Mouse (Mus musculus): ENCODE measurements around the gene Cd81. TPM values are rescaled to one million over a fixed set of nuclear protein-coding genes. Genes with fewer than 3 reads are reported as not detected.

Gene Cd81
- polyA plus RNA-seq, 1 experiment from 2014 or later, result 411 TPM

- WGBS, result 17% methylated on average over 1 of the region's 1 CpGs
- no peaks in the 10 kb centered on the region for H3K36me3 ChIP-seq
- H3K4me1 ChIP-seq (replicated peaks), result peaks cover 9% of the 10 kb centered on the region; the same call in 1 of the 2 replicates
- no peak for ATAC-seq
- no peak overlapping the region for H3K4me3 ChIP-seq (replicated peaks)
- H3K9me3 ChIP-seq, result no peaks in the 10 kb centered on the region
- no peak overlapping the region for H3K9ac ChIP-seq
- H3K27ac ChIP-seq, result no peak overlapping the region
- peaks cover 20% of the 10 kb centered on the region for H3K27me3 ChIP-seq (replicated peaks)
- no peak overlapping the region for H3K4me2 ChIP-seq (replicated peaks)
These were observed 59.9 kb downstream of the Cd81 start for GRCm38 (mm10) chr7:143112395-143112794.

GRCm38 (mm10) chr7:143114773-143115172 lies 62.2 kb downstream of the Cd81 start:
- H3K9ac ChIP-seq, result no peak overlapping the region
- H3K4me1 ChIP-seq (replicated peaks), result peaks cover 11% of the 10 kb centered on the region; the same call in 1 of the 2 replicates
- H3K27me3 ChIP-seq (replicated peaks), result no peaks in the 10 kb centered on the region
- H3K36me3 ChIP-seq, result no peaks in the 10 kb centered on the region
- H3K4me2 ChIP-seq (replicated peaks), result no peak overlapping the region
- H3K9me3 ChIP-seq, result no peaks in the 10 kb centered on the region
- H3K4me3 ChIP-seq (replicated peaks), result no peak overlapping the region
- H3K27ac ChIP-seq, result no peak overlapping the region
- ATAC-seq, result no peak

GRCm38 (mm10) chr7:143116521-143116920 lies 64.0 kb downstream of the Cd81 start:
- H3K27ac ChIP-seq, result no peak overlapping the region
- no peak for ATAC-seq
- H3K4me2 ChIP-seq (replicated peaks), result no peak overlapping the region
- H3K36me3 ChIP-seq, result no peaks in the 10 kb centered on the region
- H3K9ac ChIP-seq, result no peak overlapping the region
- peaks cover 10% of the 10 kb centered on the region for H3K4me1 ChIP-seq (replicated peaks)
- no peak overlapping the region for H3K4me3 ChIP-seq (replicated peaks)
- no peaks in the 10 kb centered on the region for H3K9me3 ChIP-seq
- 78% methylated on average over 5 of the region's 5 CpGs for WGBS
- no peaks in the 10 kb centered on the region for H3K27me3 ChIP-seq (replicated peaks)

Other genes with a start within 250 kb of the Cd81 start
- 7.7 and 11.3 TPM in 2 replicates for gene Th, start 121.6 kb upstream of the Cd81 start, polyA plus RNA-seq (2015; fragmentation: Nextera tagmentation; extraction: Ambion mirVana)
- gene Ascl2, start 83.5 kb upstream of the Cd81 start, polyA plus RNA-seq (2015; fragmentation: Nextera tagmentation; extraction: Ambion mirVana), result 12.2 and 12.6 TPM in 2 replicates
- gene Tspan32, start 47.7 kb upstream of the Cd81 start, polyA plus RNA-seq (2015; fragmentation: Nextera tagmentation; extraction: Ambion mirVana), result 2.2 and 2.8 TPM in 2 replicates
- gene Tssc4, start 16.5 kb downstream of the Cd81 start, polyA plus RNA-seq (2015; fragmentation: Nextera tagmentation; extraction: Ambion mirVana), result 76.0 and 76.2 TPM in 2 replicates
- 8.2 and 9.8 TPM in 2 replicates for gene Trpm5, start 41.9 kb downstream of the Cd81 start, polyA plus RNA-seq (2015; fragmentation: Nextera tagmentation; extraction: Ambion mirVana)
- 7.9 and 9.9 TPM in 2 replicates for gene Kcnq1, start 53.6 kb downstream of the Cd81 start, polyA plus RNA-seq (2015; fragmentation: Nextera tagmentation; extraction: Ambion mirVana)

Data from intestine, embryonic 15.5 days (tissue).